Mouse (Mus musculus): ENCODE measurements at regions not wholly inside any gene's neighbourhood (a gene's known extent, or its start where the extent isn't known, plus 50 kb on each side); places are given as distances from the start of the nearest gene placed in this dataset.

- DNase-seq, result peak; percentile 92
These were observed 99.6 kb upstream of the Sesn3 start for GRCm38 (mm10) chr9:14175041-14175881.

GRCm38 (mm10) chr9:14179777-14180176 lies 95.1 kb upstream of the Sesn3 start:
- DNase-seq, result no peak

GRCm38 (mm10) chr9:14184261-14184660 lies 90.6 kb upstream of the Sesn3 start:
- DNase-seq, result no peak

GRCm38 (mm10) chr9:14185681-14186080 lies 89.2 kb upstream of the Sesn3 start:
- DNase-seq, result no peak

- DNase-seq, result no peak
These were observed 87.1 kb upstream of the Sesn3 start for GRCm38 (mm10) chr9:14187753-14188152.

GRCm38 (mm10) chr9:14188504-14188903 lies 86.4 kb upstream of the Sesn3 start:
- DNase-seq, result no peak

GRCm38 (mm10) chr9:14190660-14191059 lies 84.2 kb upstream of the Sesn3 start:
- DNase-seq, result no peak

GRCm38 (mm10) chr9:14194748-14195147 lies 80.1 kb upstream of the Sesn3 start:
- no peak for DNase-seq

GRCm38 (mm10) chr9:14199116-14199515 lies 75.8 kb upstream of the Sesn3 start:
- no peak for DNase-seq

GRCm38 (mm10) chr9:14199983-14200700 lies 74.7 kb upstream of the Sesn3 start:
- DNase-seq, result no peak

- DNase-seq, result no peak
These were observed 74.0 kb upstream of the Sesn3 start for GRCm38 (mm10) chr9:14200852-14201251.

- peak; percentile 90 for DNase-seq
These were observed 72.1 kb upstream of the Sesn3 start for GRCm38 (mm10) chr9:14202551-14203306.

GRCm38 (mm10) chr9:14203307-14203695 lies 71.6 kb upstream of the Sesn3 start:
- DNase-seq, result peak; percentile 90

GRCm38 (mm10) chr9:14203768-14204416 lies 71.0 kb upstream of the Sesn3 start:
- DNase-seq, result peak; percentile 84

- DNase-seq, result peak; percentile 79
These were observed 70.0 kb upstream of the Sesn3 start for GRCm38 (mm10) chr9:14204817-14205216.

GRCm38 (mm10) chr9:14206838-14207560 lies 67.9 kb upstream of the Sesn3 start:
- peak; percentile 96 for DNase-seq

- DNase-seq, result peak; percentile 96
These were observed 67.3 kb upstream of the Sesn3 start for GRCm38 (mm10) chr9:14207561-14207936.

GRCm38 (mm10) chr9:14213283-14213682 lies 61.6 kb upstream of the Sesn3 start:
- peak; percentile 82 for DNase-seq

GRCm38 (mm10) chr9:14215171-14215782 lies 59.6 kb upstream of the Sesn3 start:
- peak; percentile 92 for DNase-seq

- DNase-seq, result no peak
These were observed 58.9 kb upstream of the Sesn3 start for GRCm38 (mm10) chr9:14215961-14216360.

GRCm38 (mm10) chr9:14222936-14223335 lies 51.9 kb upstream of the Sesn3 start:
- peak; percentile 40 for DNase-seq
